Mouse (Mus musculus) small intestine, adult 2 months (tissue): ENCODE results near the gene Adat3. TPM values are rescaled to one million over a fixed set of nuclear protein-coding genes. Genes with fewer than 3 reads are reported as not detected.

Experiments used
- H3K27ac ChIP-seq: fragments of 200-500 bp; 2 replicates; pipeline ENCODE4 v1.5.1; 2012; ENCODE audit warnings: low read depth, low read length, control low read depth, inconsistent platforms; ENCODE audit not compliant: insufficient read depth
- H3K27me3 ChIP-seq: fragments of 200-500 bp; 2 replicates; pipeline ENCODE4 v1.6.1; 2012; ENCODE audit warnings: mild to moderate bottlenecking, moderate library complexity, low read length, inconsistent platforms; ENCODE audit not compliant: control insufficient read depth, insufficient read depth
- H3K36me3 ChIP-seq: fragments of 200-500 bp; 2 replicates; pipeline ENCODE4 v1.6.1; 2012; ENCODE audit warnings: mild to moderate bottlenecking, low read length, control low read depth, inconsistent platforms; ENCODE audit not compliant: control insufficient read depth, insufficient read depth
- H3K4me1 ChIP-seq: fragments of 200-500 bp; 2 replicates; pipeline ENCODE4 v1.6.1; 2012; ENCODE audit warnings: low read length, inconsistent platforms, mixed read lengths; ENCODE audit not compliant: control insufficient read depth, insufficient read depth, insufficient read length
- H3K4me3 ChIP-seq: fragments of 200-500 bp; 2 replicates; pipeline ENCODE4 v1.5.1; 2012; ENCODE audit warnings: low read depth, mild to moderate bottlenecking, control low read depth, inconsistent platforms, low read length, moderate library complexity
- CTCF ChIP-seq: fragments of 200-500 bp; IDR thresholded peaks from 2 replicates; pipeline ENCODE4 v1.5.1; 2012; ENCODE audit warnings: low read depth, mild to moderate bottlenecking, control low read depth, inconsistent platforms, low read length, moderate library complexity, mixed read lengths; ENCODE audit not compliant: insufficient replicate concordance, insufficient read length; ENCODE audit errors: extremely low read depth
- POLR2A ChIP-seq: fragments of 200-500 bp; IDR thresholded peaks from 2 replicates; pipeline ENCODE4 v1.6.1; 2012; ENCODE audit warnings: low read depth, mild to moderate bottlenecking, control low read depth, inconsistent platforms, low read length, moderate library complexity
- WGBS: fragments of 180-500 bp; shearing (Covaris S2); methylation state at CpG from one replicate; pipeline ENCODE4 v1.1.7; 2018; 5-methylcytosine and 5-hydroxymethylcytosine counted together
- polyA plus RNA-seq: library from polyadenylated mRNA; depleted of rRNA; stranded (reverse); fragments of >200 nt; gene quantifications from 2 replicates; pipeline ENCODE4 v1.2.3, GENCODE M21; 2012; rRNA removed

The Adat3 gene
- polyA plus RNA-seq: 18.2 and 23.9 TPM in 2 replicates

DNA sequence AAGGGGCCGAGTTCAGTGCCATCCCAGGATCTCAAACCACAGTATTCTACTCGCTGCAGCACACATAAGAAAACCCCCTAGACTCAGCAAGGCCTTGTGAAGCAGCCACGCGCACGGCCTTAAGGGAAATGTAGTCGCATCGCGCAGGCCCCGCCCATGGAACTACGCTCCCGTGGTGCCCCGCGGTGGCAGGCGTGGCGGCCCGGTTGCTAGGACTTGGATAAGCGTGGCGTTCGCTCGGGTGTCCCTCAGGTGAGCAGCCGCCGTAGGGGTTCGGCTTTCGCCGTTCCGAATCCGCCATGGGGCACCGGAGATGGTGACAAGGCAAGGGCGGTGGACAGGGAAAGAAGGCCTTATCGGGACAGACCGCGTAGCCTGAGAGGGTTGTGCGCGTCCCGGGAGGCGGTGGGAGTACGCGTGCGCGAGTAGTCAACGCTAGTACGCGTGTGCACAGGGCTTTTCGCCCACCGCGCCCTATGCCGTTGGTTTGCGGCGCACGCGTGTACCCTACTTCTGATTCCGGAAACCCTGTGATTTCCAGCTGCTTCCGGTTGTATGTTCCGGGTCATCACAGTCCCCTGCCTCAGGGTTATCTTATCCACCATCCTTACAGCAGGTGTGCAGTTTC lies at the start of gene Adat3, which contains the start of gene Scamp4:
Gene Adat3 (plus strand): TSS at position 183 of the 628 bp plus-strand sequence.
Gene Scamp4 (plus strand): TSS at position 175 of the 628 bp plus-strand sequence.
- peak within 1 kb of the TSS; percentile 82 for H3K4me3 ChIP-seq
- under 1% methylated on average over 54 of the region's 54 CpGs for WGBS
- TF ChIP-seq POLR2A (peak; percentile 51; the same call in 1 of the 2 replicates), CTCF (no peak)

DNA sequence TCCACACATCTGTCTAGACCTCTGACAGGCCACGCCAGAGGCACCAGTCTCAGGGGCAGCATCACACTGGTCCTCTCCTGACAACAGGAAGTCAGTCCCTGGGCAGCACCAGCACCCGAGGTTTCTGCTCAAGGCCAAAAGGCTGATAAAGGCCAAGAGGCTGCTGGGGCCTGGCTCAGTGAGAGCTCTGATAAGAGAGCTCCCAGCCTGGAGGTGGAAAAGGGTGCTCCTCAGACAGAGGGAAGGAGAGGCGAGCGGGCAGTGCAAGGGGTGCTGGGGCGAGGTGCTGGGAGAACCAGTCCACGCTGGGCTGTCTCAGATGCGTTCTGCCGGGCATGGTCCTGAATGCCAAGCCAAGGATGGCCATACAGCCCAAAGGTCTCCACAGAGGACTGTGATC lies 49.1 kb upstream of the Adat3 start:
- no peaks in the 10 kb centered on the region for H3K27me3 ChIP-seq
- peaks cover 9% of the 10 kb centered on the region for H3K4me1 ChIP-seq
- 68% methylated on average over 8 of the region's 8 CpGs for WGBS
- H3K36me3 ChIP-seq: peaks cover 23% of the 10 kb centered on the region
- no peak overlapping the region for H3K4me3 ChIP-seq
- no peak for TF ChIP-seq POLR2A
- no peak for TF ChIP-seq CTCF
- no peak overlapping the region for H3K27ac ChIP-seq

More for the DNA sequence above, at the start of gene Adat3, which contains the start of gene Scamp4:
- Histone ChIP-seq H3K27ac (peak within 1 kb of the TSS; percentile 97), H3K27me3 (no peaks in the 10 kb centered on the region), H3K4me1 (peaks cover 37% of the 10 kb centered on the region), H3K36me3 (peaks cover 10% of the 10 kb centered on the region)

DNA sequence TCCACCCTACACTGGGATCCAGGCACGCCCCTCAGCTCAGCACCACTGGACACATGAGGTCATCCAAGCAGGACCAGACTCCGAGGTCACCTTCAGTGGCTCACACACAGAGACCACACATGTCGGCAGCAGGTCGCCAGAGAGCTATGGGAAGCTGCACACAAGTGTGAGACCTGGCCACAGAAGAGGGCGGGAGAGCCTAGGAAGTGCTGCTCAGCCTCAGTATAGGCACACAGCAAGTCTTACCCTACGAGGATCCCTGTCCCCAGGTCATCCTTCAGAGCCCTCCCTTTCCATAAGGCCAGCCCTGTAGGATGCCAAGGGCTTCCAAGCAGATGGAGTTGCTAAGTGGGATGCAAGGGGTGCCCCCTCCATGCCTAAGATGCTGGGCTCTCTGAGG lies 48.7 kb upstream of the Adat3 start:
- Histone ChIP-seq H3K4me3 (no peak overlapping the region), H3K27ac (no peak overlapping the region), H3K27me3 (no peaks in the 10 kb centered on the region), H3K36me3 (peaks cover 20% of the 10 kb centered on the region), H3K4me1 (peaks cover 9% of the 10 kb centered on the region)
- WGBS: 75% methylated on average over 6 of the region's 6 CpGs
- TF ChIP-seq POLR2A: no peak
- TF ChIP-seq CTCF: no peak

DNA sequence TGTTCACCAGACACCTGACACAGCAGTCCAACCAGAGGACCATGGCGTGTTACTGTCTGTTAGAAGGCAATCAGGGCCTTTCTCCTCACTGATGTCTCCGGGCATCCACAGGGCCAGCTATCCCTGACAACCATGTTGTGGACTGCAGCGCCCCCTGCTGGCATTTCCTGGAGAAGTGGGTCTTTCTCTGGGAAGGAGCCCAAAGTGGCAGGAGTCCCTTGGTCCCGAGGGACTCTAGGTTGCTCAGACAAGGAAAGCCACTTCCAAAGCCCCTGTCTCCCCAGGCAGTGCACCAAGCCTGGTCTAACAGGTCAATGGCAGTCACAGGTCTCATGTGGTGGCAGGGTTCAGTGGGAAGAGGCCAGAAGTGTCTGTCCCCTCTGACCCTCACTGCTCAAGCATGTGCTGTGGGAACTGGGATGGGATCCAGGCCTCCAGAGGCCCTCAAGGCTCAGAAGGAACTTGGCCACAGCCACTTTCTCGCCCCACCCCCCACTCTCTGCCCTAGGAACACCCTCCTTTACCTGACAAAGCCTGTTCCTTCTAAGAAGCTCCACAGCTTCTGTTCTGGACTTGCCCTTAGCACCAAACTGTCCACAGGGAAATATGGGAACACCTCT lies 45.2 kb upstream of the Adat3 start:
- no peak overlapping the region for H3K27ac ChIP-seq
- peaks cover 18% of the 10 kb centered on the region for H3K4me1 ChIP-seq
- no peak overlapping the region for H3K4me3 ChIP-seq
- no peaks in the 10 kb centered on the region for H3K27me3 ChIP-seq
- TF ChIP-seq POLR2A (no peak), CTCF (peak; percentile 70; the same call in 1 of the 2 replicates)
- H3K36me3 ChIP-seq: no peaks in the 10 kb centered on the region
- 17% methylated on average over 5 of the region's 5 CpGs for WGBS

DNA sequence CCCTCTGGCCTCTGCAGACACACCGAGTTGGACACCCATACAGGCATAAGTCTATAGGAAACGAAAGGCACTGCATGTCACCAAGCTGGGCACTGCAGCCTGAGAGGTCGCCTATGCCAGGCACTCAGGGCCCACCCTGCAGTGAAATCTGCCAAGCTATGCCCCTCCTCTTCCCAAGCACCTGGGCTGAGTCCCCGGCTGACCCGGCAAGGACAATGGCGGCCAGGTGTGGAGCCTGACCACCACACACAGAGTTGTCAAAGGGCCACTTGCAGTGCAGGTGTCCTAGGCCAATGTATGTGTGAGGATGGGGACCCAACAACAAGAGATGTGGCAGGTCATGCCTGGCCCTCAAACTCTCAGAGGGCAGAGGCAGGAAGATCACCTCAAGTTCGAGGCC lies 43.2 kb upstream of the Adat3 start:
- TF ChIP-seq POLR2A (no peak), CTCF (no peak)

DNA sequence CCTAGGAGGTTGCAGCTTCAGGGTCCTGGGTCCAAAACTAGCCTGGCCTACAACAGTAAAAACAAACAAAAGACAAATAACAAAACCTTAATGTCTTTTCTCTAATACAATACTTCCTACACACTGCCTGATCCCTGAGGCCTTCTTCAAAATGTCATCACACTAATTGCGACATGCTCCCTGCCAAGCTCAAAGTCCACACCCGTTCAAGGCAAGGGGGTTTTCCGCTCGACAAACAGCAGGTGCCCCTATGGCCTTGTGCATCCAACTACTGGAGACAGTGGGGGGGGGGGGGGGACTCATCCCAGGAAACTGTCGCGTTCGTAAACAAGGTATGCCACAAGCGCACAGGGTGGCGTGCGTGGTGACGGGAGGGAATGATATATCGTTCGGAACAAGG lies 42.1 kb upstream of the Adat3 start:
- Histone ChIP-seq H3K4me3 (peak overlapping the region; percentile 86), H3K27me3 (no peaks in the 10 kb centered on the region), H3K4me1 (peaks cover 14% of the 10 kb centered on the region), H3K36me3 (no peaks in the 10 kb centered on the region), H3K27ac (peak overlapping the region; percentile 39)
- TF ChIP-seq CTCF: no peak
- WGBS: 1% methylated on average over 13 of the region's 13 CpGs

More for the DNA sequence above, 43.2 kb upstream of the Adat3 start:
- 68% methylated on average over 7 of the region's 7 CpGs for WGBS
- Histone ChIP-seq H3K4me3 (no peak overlapping the region), H3K27ac (no peak overlapping the region), H3K36me3 (no peaks in the 10 kb centered on the region), H3K27me3 (no peaks in the 10 kb centered on the region), H3K4me1 (peaks cover 14% of the 10 kb centered on the region)
